Mouse (Mus musculus) heart, embryonic 13.5 days (tissue): ENCODE measurements around the gene Phlda2. TPM values are rescaled to one million over a fixed set of nuclear protein-coding genes. Genes with fewer than 3 reads are reported as not detected.

Source experiments
- ATAC-seq: fragments of 200-750 bp; cut with Nextera tagmentation; 2 replicates; pipeline ENCODE4 v1.8.0; 2017; ENCODE audit warnings: moderate TSS enrichment; ENCODE audit not compliant: insufficient number of reproducible peaks, low FRiP score, low TSS enrichment; ENCODE audit errors: extremely low read depth
- H3K27ac ChIP-seq: fragments of 300-500 bp; sonication (generic); replicated peaks from 2 replicates; pipeline ENCODE4 v1.5.1; 2015; ENCODE audit warnings: moderate library complexity, mild to moderate bottlenecking, inconsistent platforms
- H3K27me3 ChIP-seq: fragments of 300-500 bp; sonication (generic); replicated peaks from 2 replicates; pipeline ENCODE4 v1.6.1; 2015; ENCODE audit warnings: mild to moderate bottlenecking, inconsistent platforms
- H3K36me3 ChIP-seq: fragments of 300-500 bp; sonication (generic); 2 replicates; pipeline ENCODE4 v1.6.1; 2015; ENCODE audit warnings: mild to moderate bottlenecking, inconsistent platforms
- H3K4me1 ChIP-seq: fragments of 300-500 bp; sonication (generic); 2 replicates; pipeline ENCODE4 v1.6.1; 2015; ENCODE audit warnings: inconsistent platforms
- H3K4me2 ChIP-seq: fragments of 300-500 bp; sonication (generic); 2 replicates; pipeline ENCODE4 v1.6.1; 2015; ENCODE audit warnings: inconsistent platforms, mild to moderate bottlenecking, moderate library complexity
- H3K4me3 ChIP-seq: fragments of 300-500 bp; sonication (generic); 2 replicates; pipeline ENCODE4 v1.5.1; 2015; ENCODE audit warnings: moderate library complexity, mild to moderate bottlenecking, inconsistent platforms
- H3K9ac ChIP-seq: fragments of 300-500 bp; sonication (generic); 2 replicates; pipeline ENCODE4 v1.6.1; 2015; ENCODE audit warnings: inconsistent platforms, mild to moderate bottlenecking, moderate library complexity
- H3K9me3 ChIP-seq: fragments of 300-500 bp; sonication (generic); 2 replicates; pipeline ENCODE4 v1.6.1; 2016; ENCODE audit warnings: inconsistent platforms
- WGBS: fragments of 180-500 bp; shearing (Covaris S2); methylation state at CpG from one replicate; pipeline ENCODE4 v1.1.7; 2015; ENCODE audit warnings: mixed read lengths; 5-methylcytosine and 5-hydroxymethylcytosine counted together
- polyA plus RNA-seq: library from polyadenylated mRNA; unstranded; fragments of >200 nt; fragmentation: Nextera tagmentation; extraction: Ambion mirVana; gene quantifications from 2 replicates; pipeline ENCODE4 v1.2.1, GENCODE M21; 2015

The Phlda2 gene
- polyA plus RNA-seq, 1 experiment from 2014 or later = 1.2 TPM

GRCm38 (mm10) chr7:143519333-143519732 lies 16.4 kb upstream of the Phlda2 start:
- no peak for ATAC-seq
- Histone ChIP-seq H3K4me3 (no peak overlapping the region), H3K27ac (no peak overlapping the region), H3K4me2 (no peak overlapping the region), H3K36me3 (peaks cover 100% of the 10 kb centered on the region), H3K9me3 (no peaks in the 10 kb centered on the region), H3K27me3 (no peaks in the 10 kb centered on the region), H3K4me1 (peaks cover 5% of the 10 kb centered on the region; the same call in 1 of the 2 replicates), H3K9ac (no peak overlapping the region)
- WGBS = 67% methylated on average over 4 of the region's 4 CpGs

GRCm38 (mm10) chr7:143514416-143514768 lies 11.4 kb upstream of the Phlda2 start:
- whole genome bisulfite sequencing = 89% methylated on average over 4 of the region's 4 CpGs
- Histone ChIP-seq H3K9me3 (no peaks in the 10 kb centered on the region), H3K27me3 (no peaks in the 10 kb centered on the region), H3K4me1 (peaks cover 8% of the 10 kb centered on the region), H3K4me2 (no peak overlapping the region), H3K4me3 (no peak overlapping the region), H3K36me3 (peaks cover 76% of the 10 kb centered on the region), H3K27ac (no peak overlapping the region), H3K9ac (no peak overlapping the region)
- ATAC-seq = no peak

- Histone ChIP-seq H3K9me3 (no peaks in the 10 kb centered on the region), H3K4me3 (no peak overlapping the region), H3K4me2 (no peak overlapping the region), H3K4me1 (peaks cover 8% of the 10 kb centered on the region), H3K27ac (no peak overlapping the region), H3K9ac (no peak overlapping the region), H3K36me3 (peaks cover 71% of the 10 kb centered on the region), H3K27me3 (no peaks in the 10 kb centered on the region)
- WGBS = 89% methylated on average over 10 of the region's 10 CpGs
- no peak for ATAC-seq
These were observed 10.9 kb upstream of the Phlda2 start for GRCm38 (mm10) chr7:143513763-143514415.

GRCm38 (mm10) chr7:143511335-143511712 lies 8.4 kb upstream of the Phlda2 start:
- peaks cover 8% of the 10 kb centered on the region for H3K4me1 ChIP-seq

GRCm38 (mm10) chr7:143510593-143511334 lies 7.8 kb upstream of the Phlda2 start:
- WGBS = 83% methylated on average over 3 of the region's 3 CpGs

More at GRCm38 (mm10) chr7:143511335-143511712, 8.4 kb upstream of the Phlda2 start:
- ATAC-seq = no peak
- Histone ChIP-seq H3K4me3 (no peak overlapping the region), H3K9ac (no peak overlapping the region), H3K27me3 (peaks cover 5% of the 10 kb centered on the region; the same call in 1 of the 2 replicates), H3K36me3 (peaks cover 45% of the 10 kb centered on the region), H3K4me2 (no peak overlapping the region), H3K9me3 (no peaks in the 10 kb centered on the region), H3K27ac (no peak overlapping the region)

GRCm38 (mm10) chr7:143509566-143509965 lies 6.6 kb upstream of the Phlda2 start:
- Histone ChIP-seq H3K36me3 (peaks cover 27% of the 10 kb centered on the region), H3K27ac (no peak overlapping the region), H3K9ac (no peak overlapping the region), H3K4me2 (no peak overlapping the region), H3K27me3 (peaks cover 15% of the 10 kb centered on the region), H3K4me3 (no peak overlapping the region), H3K9me3 (no peaks in the 10 kb centered on the region), H3K4me1 (peaks cover 8% of the 10 kb centered on the region)
- WGBS = 70% methylated on average over 1 of the region's 1 CpGs
- ATAC-seq = no peak

More at GRCm38 (mm10) chr7:143510593-143511334, 7.8 kb upstream of the Phlda2 start:
- Histone ChIP-seq H3K9me3 (no peaks in the 10 kb centered on the region), H3K4me1 (peaks cover 8% of the 10 kb centered on the region), H3K4me3 (no peak overlapping the region), H3K27me3 (peaks cover 7% of the 10 kb centered on the region; the same call in 1 of the 2 replicates), H3K4me2 (no peak overlapping the region), H3K9ac (no peak overlapping the region), H3K27ac (no peak overlapping the region), H3K36me3 (peaks cover 39% of the 10 kb centered on the region)
- ATAC-seq = no peak

GRCm38 (mm10) chr7:143506675-143507074 lies 3.7 kb upstream of the Phlda2 start:
- Histone ChIP-seq H3K9me3 (no peaks in the 10 kb centered on the region), H3K9ac (no peak overlapping the region), H3K4me3 (no peak overlapping the region), H3K4me1 (peaks cover 20% of the 10 kb centered on the region), H3K27ac (no peak overlapping the region), H3K27me3 (peaks cover 43% of the 10 kb centered on the region), H3K36me3 (no peaks in the 10 kb centered on the region), H3K4me2 (no peak overlapping the region)
- ATAC-seq = no peak
- WGBS = 19% methylated on average over 7 of the region's 7 CpGs

GRCm38 (mm10) chr7:143506271-143506670 lies 3.3 kb upstream of the Phlda2 start:
- Histone ChIP-seq H3K4me3 (no peak overlapping the region), H3K4me1 (peaks cover 24% of the 10 kb centered on the region), H3K27ac (no peak overlapping the region), H3K9me3 (no peaks in the 10 kb centered on the region), H3K36me3 (no peaks in the 10 kb centered on the region), H3K4me2 (no peak overlapping the region), H3K27me3 (peaks cover 47% of the 10 kb centered on the region), H3K9ac (no peak overlapping the region)
- 62% methylated on average over 7 of the region's 7 CpGs for WGBS
- no peak for ATAC-seq

GRCm38 (mm10) chr7:143505823-143506222 lies 2.9 kb upstream of the Phlda2 start:
- no peak overlapping the region for H3K9ac ChIP-seq
- no peaks in the 10 kb centered on the region for H3K36me3 ChIP-seq
- peaks cover 52% of the 10 kb centered on the region for H3K27me3 ChIP-seq
- WGBS = 29% methylated on average over 11 of the region's 11 CpGs
- no peak overlapping the region for H3K27ac ChIP-seq
- no peak overlapping the region for H3K4me3 ChIP-seq
- H3K4me1 ChIP-seq = peaks cover 26% of the 10 kb centered on the region
- H3K9me3 ChIP-seq = no peaks in the 10 kb centered on the region
- no peak for ATAC-seq
- H3K4me2 ChIP-seq = no peak overlapping the region

GRCm38 (mm10) chr7:143505411-143505810 lies 2.5 kb upstream of the Phlda2 start:
- WGBS = 86% methylated on average over 2 of the region's 2 CpGs
- H3K36me3 ChIP-seq = no peaks in the 10 kb centered on the region
- no peak overlapping the region for H3K4me3 ChIP-seq
- no peak overlapping the region for H3K4me2 ChIP-seq
- ATAC-seq = no peak
- peaks cover 56% of the 10 kb centered on the region for H3K27me3 ChIP-seq
- no peak overlapping the region for H3K9ac ChIP-seq
- no peak overlapping the region for H3K27ac ChIP-seq
- peaks cover 26% of the 10 kb centered on the region for H3K4me1 ChIP-seq
- no peaks in the 10 kb centered on the region for H3K9me3 ChIP-seq

- Histone ChIP-seq H3K9ac (no peak overlapping the region), H3K27ac (no peak overlapping the region), H3K36me3 (no peaks in the 10 kb centered on the region), H3K4me3 (no peak overlapping the region), H3K4me1 (peaks cover 18% of the 10 kb centered on the region), H3K9me3 (no peaks in the 10 kb centered on the region), H3K27me3 (peaks cover 70% of the 10 kb centered on the region), H3K4me2 (no peak overlapping the region)
- 75% methylated on average over 6 of the region's 6 CpGs for WGBS
- ATAC-seq = no peak
These were observed 976 bp upstream of the Phlda2 start for GRCm38 (mm10) chr7:143503926-143504325.
